Mouse (Mus musculus) ES-E14 (cell line): ENCODE results near the gene Map4k2. TPM values are rescaled to one million over a fixed set of nuclear protein-coding genes. Genes with fewer than 3 reads are reported as not detected.

Experiments used
- DNase-seq: peaks from one replicate; pipeline ENCODE4 v3.0.0-alpha.2; 2013; ENCODE audit warnings: low read depth, low spot score
- H3K27ac ChIP-seq: 2 replicates; pipeline ENCODE4 v1.5.1; 2012; ENCODE audit warnings: low read depth, mild to moderate bottlenecking, low read length, moderate library complexity, mixed read lengths; ENCODE audit not compliant: poor library complexity, insufficient read depth, severe bottlenecking
- H3K36me3 ChIP-seq: 2 replicates; pipeline ENCODE4 v1.6.1; 2012; ENCODE audit warnings: mild to moderate bottlenecking, low read length, moderate library complexity, mixed read lengths; ENCODE audit not compliant: control insufficient read depth, poor library complexity, insufficient read depth, severe bottlenecking
- H3K4me1 ChIP-seq, 2 experiments: fragments of 150-350 bp in 1 of 2; sonication (generic) in 1 of 2; 2 replicates each; pipeline ENCODE4 v1.6.1; 2012; ENCODE audit warnings: low read length in 2 of 2, mild to moderate bottlenecking in 1 of 2, mixed read lengths in 1 of 2; ENCODE audit not compliant: control insufficient read depth in 2 of 2, insufficient read depth in 2 of 2, poor library complexity in 1 of 2
- H3K4me3 ChIP-seq, 2 experiments: fragments of 150-350 bp in 1 of 2; sonication (generic) in 1 of 2; 2 replicates each; pipeline ENCODE4 v1.5.1; 2012; ENCODE audit warnings: low read length in 2 of 2, low read depth in 1 of 2, mild to moderate bottlenecking in 1 of 2, mixed read lengths in 1 of 2; ENCODE audit not compliant: insufficient read depth in 1 of 2, poor library complexity in 1 of 2, severe bottlenecking in 1 of 2
- H3K9ac ChIP-seq: 2 replicates; pipeline ENCODE4 v1.6.1; 2012; ENCODE audit warnings: low read depth, mild to moderate bottlenecking, low read length, mixed read lengths; ENCODE audit not compliant: poor library complexity, insufficient read depth, severe bottlenecking
- H3K9me3 ChIP-seq: fragments of 150-350 bp; sonication (generic); 2 replicates; pipeline ENCODE4 v1.6.1; 2012; ENCODE audit warnings: low read depth, mild to moderate bottlenecking, low read length; ENCODE audit not compliant: control insufficient read depth, insufficient read depth
- CHD2 ChIP-seq: IDR thresholded peaks from 2 replicates; pipeline ENCODE4 v1.6.1; 2014; ENCODE audit warnings: mild to moderate bottlenecking, low read depth, low read length, inconsistent platforms
- HCFC1 ChIP-seq: IDR thresholded peaks from 2 replicates; pipeline ENCODE4 v1.6.1; 2012; ENCODE audit warnings: low read length, inconsistent platforms, borderline replicate concordance; ENCODE audit not compliant: insufficient read depth
- MAFK ChIP-seq: IDR thresholded peaks from 2 replicates; pipeline ENCODE4 v1.6.1; 2014; ENCODE audit warnings: mild to moderate bottlenecking, low read depth, low read length, inconsistent platforms; ENCODE audit not compliant: insufficient read depth
- ZC3H11A ChIP-seq: IDR thresholded peaks from 2 replicates; pipeline ENCODE4 v1.6.1; 2012; ENCODE audit warnings: low read depth, mild to moderate bottlenecking, inconsistent platforms, low read length, borderline replicate concordance
- ZNF384 ChIP-seq: IDR thresholded peaks from 2 replicates; pipeline ENCODE4 v1.6.1; 2012; ENCODE audit warnings: low read depth, low read length, inconsistent platforms
- in situ Hi-C, 2 experiments: fragments of 600-800 bp; cut with MboI; formaldehyde crosslinking; loops; one replicate each; pipeline ENCODE4 v1.15.1; 2025; ENCODE audit warnings: low sequenced_read_pairs in 2 of 2, inconsistent platforms in 1 of 2; ENCODE audit not compliant: unreplicated experiment in 2 of 2
- total RNA-seq: library from RNA; depleted of rRNA; stranded (reverse); fragments of 300-350 nt; gene quantifications from 2 replicates; pipeline ENCODE4 v1.2.3, GENCODE M21; 2012

The Map4k2 gene
- total RNA-seq, 1 experiment: 29.4 TPM

DNA sequence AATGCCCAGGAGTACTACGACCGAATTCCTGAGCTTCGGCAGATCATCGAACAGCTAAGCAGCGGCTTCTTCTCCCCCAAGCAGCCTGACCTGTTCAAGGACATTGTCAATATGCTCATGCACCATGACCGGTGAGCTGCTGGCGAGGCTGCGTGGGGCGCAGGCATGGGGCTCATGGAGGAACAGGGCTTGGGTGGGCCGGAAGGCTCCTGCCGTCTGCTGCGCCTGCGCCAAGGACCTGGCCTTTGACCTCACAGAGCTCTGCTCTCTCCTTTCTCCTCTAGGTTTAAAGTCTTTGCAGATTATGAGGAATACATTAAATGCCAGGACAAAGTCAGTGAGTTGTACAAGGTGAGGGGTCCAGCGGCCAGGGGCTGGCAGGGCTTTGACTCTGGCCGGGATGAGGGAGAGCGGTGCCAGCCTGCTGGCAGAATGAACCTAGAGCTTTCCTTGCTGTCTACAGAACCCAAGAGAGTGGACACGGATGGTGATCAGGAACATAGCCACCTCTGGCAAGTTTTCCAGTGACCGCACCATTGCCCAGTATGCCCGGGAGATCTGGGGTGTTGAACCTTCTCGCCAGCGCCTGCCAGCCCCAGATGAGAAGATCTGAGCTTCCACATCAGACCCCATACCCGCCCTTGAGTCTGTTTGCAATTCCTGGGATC lies 56.8 kb downstream of the Map4k2 start:
- peaks cover 1 to 18% of the 10 kb centered on the region in 2 experiments; a peak in 3 of 4 replicates for H3K4me1 ChIP-seq
- H3K27ac ChIP-seq: no peak overlapping the region
- H3K36me3 ChIP-seq: no peaks in the 10 kb centered on the region
- TF ChIP-seq MAFK: no peak
- no peak for TF ChIP-seq HCFC1
- H3K9ac ChIP-seq: 0 out of 2 replicates have a peak overlapping the region, but pooled peaks have one; percentile 34
- H3K4me3 ChIP-seq: peak overlapping the region; percentile 63 to 74; a peak in 2 of 4 replicates
- no peak for DNase-seq
- no peaks in the 10 kb centered on the region for H3K9me3 ChIP-seq
- in situ Hi-C loops: no loop called here

- peaks cover 1 to 25% of the 10 kb centered on the region in 2 experiments; a peak in 3 of 4 replicates for H3K4me1 ChIP-seq
- no peaks in the 10 kb centered on the region for H3K9me3 ChIP-seq
- peak overlapping the region; percentile 67; the same call in 1 of the 2 replicates for H3K9ac ChIP-seq
- peak overlapping the region; percentile 74 to 84 for H3K4me3 ChIP-seq
- in situ Hi-C loops: no loop called here
- DNase-seq: no peak
- no peak for TF ChIP-seq ZNF384
- no peak for TF ChIP-seq ZC3H11A
- TF ChIP-seq MAFK: no peak
- TF ChIP-seq CHD2: no peak
- no peak for TF ChIP-seq HCFC1
- H3K36me3 ChIP-seq: 0 out of 2 replicates have a peak, but pooled peaks cover under 1% of the 10 kb centered on the region
- H3K27ac ChIP-seq: peak overlapping the region; percentile 82; the same call in 1 of the 2 replicates
These were observed 57.7 kb downstream of the Map4k2 start for GRCm38 (mm10) chr19:6398447-6399284.

DNA sequence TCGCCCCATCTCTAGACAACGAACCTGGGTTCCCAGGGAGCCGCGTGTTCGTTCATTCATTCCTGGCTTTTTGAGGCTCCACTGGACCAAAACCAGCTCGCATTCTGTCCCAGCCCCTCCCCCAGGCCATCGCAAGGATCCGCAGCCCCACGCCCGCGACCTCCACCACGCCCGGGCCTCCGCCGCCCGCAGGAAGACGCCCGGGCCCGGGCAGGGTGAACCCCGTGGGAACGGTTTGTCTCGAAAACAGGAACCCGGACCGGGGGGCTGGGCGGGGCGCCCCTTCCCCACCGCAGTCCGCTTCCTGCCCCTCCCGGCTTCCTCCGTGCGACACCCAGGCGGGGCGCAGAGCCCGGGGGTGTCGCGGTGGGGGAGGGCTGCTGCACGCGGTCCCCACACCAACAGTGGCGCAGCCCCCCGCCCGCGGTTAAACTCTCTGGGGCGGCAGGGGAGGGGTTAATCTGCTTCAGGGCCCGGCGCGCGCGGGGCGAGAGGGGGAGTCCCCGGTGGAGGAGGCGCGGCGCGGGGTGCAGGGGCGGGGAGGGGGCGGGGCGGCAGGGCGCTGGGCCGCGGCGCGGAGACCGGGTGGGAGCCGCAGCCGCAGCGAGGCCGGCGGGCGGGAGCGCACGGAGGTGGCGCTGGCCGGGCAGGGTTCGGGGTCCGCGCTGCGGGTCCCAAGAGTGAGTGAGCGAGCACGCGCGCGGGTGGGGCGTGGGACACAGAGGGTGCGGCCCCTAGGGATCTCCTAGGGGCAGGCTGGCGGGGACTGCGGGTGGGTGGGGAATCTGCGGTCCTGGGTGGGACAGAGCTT lies 58.6 kb downstream of the Map4k2 start, which contains the start of gene Rasgrp2:
TSS of gene Rasgrp2 (plus strand) at position 56 of the 811 bp plus-strand sequence.
- H3K36me3 ChIP-seq: 0 out of 2 replicates have a peak, but pooled peaks cover 3% of the 10 kb centered on the region
- TF ChIP-seq CHD2 (no peak), ZNF384 (no peak), HCFC1 (no peak), MAFK (no peak), ZC3H11A (no peak)
- H3K27ac ChIP-seq: peak within 1 kb of the TSS; percentile 82
- H3K9me3 ChIP-seq: no peaks in the 10 kb centered on the region
- peak within 1 kb of the TSS; percentile 74 to 84 for H3K4me3 ChIP-seq
- peaks cover 1 to 33% of the 10 kb centered on the region in 2 experiments; a peak in 3 of 4 replicates for H3K4me1 ChIP-seq
- in situ Hi-C loops: no loop called here
- peak within 1 kb of the TSS; percentile 67 for H3K9ac ChIP-seq
- no peak for DNase-seq
